Mouse (Mus musculus): ENCODE measurements around the gene Ltbp3.

DNA sequence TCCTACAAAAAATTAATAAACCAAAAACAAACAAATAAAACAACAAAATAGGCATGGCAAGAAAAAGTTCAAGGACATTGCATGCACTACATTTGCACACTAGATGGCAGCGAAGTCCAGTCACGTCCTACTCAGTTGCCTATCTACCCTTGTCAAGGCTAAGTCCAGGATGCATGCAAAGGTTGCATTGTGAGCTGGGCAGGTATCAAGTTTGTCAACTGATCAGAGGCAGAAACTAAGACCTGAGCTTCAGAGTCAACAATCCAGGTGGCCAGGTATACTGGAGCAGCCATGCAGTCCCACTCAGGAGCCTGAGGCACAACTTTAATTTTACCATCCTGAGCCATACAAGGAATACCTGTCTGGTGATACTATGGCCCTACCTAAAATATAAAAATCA, 52.4 kb downstream of the Ltbp3 start:
- TF ChIP-seq POLR2A (IDR thresholded peaks at IDR 0.05; ENCODE audit: borderline replicate concordance, low read depth, low read length) (no peak), CTCF (IDR thresholded peaks at IDR 0.05; ENCODE audit: low read depth, low read length) (no peak)

All from bone marrow macrophage, adult 2 months (primary cell).